Comparison of ENCODE assay signal across 1 mouse cellular context in the genomic region with DNA sequence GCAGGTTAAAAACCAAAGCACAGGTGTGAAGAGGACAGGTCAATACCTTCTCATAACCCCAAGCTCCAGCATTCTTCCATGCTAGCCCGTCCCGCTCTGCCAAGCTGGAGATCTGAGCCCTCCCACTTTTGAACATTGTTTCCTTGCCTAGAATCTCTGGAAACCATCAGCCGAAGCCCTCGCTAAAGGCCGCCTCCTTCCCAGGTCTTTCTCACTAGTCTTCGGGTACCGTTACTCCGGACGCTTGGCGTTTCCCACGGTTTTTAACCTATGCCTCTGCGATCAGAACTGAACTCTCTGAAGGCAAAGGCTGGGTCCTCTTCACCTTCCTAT.
TF ChIP-seq lines count a peak whose summit lies in the region.

No protein-coding gene starts in this region.

TF ChIP-seq in ES-E14, 5 proteins besides CTCF, POLR2A, EP300 and RAD21 (continued from another document):
- no peak for TF ChIP-seq ZNF384 (IDR thresholded peaks at IDR 0.05; ENCODE audit: low read depth, low read length)
- TF ChIP-seq HCFC1 (IDR thresholded peaks at IDR 0.05; ENCODE audit: borderline replicate concordance, insufficient read depth, low read length) = no peak; the same call in 1 of the 2 replicates
